Mouse (Mus musculus) MEL (cell line): ENCODE results near the gene Tmem132e.

Experiments
- CHD2 ChIP-seq: IDR thresholded peaks from 2 replicates; pipeline ENCODE4 v1.6.1; 2011; ENCODE audit warnings: low read length, improper control_type of control experiment
- CTCF ChIP-seq, 3 experiments: IDR thresholded peaks in 2 of 3; conservative IDR thresholded peaks in 1 of 3; 2 replicates each; pipeline ENCODE4 v1.5.1; 2011 to 2012; ENCODE audit warnings: low read length in 3 of 3, low read depth in 2 of 3, mild to moderate bottlenecking in 2 of 3, improper control_type of control experiment in 1 of 3, inconsistent platforms in 1 of 3, mixed read lengths in 1 of 3, moderate library complexity in 1 of 3; ENCODE audit not compliant: control insufficient read depth in 1 of 3, insufficient read depth in 1 of 3, poor library complexity in 1 of 3, severe bottlenecking in 1 of 3
- POLR2AphosphoS5 ChIP-seq: IDR thresholded peaks from 2 replicates; pipeline ENCODE4 v1.6.1; 2012; ENCODE audit warnings: low read depth, borderline replicate concordance, mild to moderate bottlenecking, inconsistent platforms, low read length, moderate library complexity, mixed read lengths
- TCF12 ChIP-seq: IDR thresholded peaks from 2 replicates; pipeline ENCODE4 v1.6.1; 2014; ENCODE audit warnings: low read depth, mild to moderate bottlenecking, inconsistent platforms, low read length, improper control_type of control experiment, moderate library complexity
- USF1 ChIP-seq: IDR thresholded peaks from 2 replicates; pipeline ENCODE4 v1.6.1; 2014; ENCODE audit warnings: low read depth, mild to moderate bottlenecking, inconsistent platforms, low read length, improper control_type of control experiment, moderate library complexity

DNA sequence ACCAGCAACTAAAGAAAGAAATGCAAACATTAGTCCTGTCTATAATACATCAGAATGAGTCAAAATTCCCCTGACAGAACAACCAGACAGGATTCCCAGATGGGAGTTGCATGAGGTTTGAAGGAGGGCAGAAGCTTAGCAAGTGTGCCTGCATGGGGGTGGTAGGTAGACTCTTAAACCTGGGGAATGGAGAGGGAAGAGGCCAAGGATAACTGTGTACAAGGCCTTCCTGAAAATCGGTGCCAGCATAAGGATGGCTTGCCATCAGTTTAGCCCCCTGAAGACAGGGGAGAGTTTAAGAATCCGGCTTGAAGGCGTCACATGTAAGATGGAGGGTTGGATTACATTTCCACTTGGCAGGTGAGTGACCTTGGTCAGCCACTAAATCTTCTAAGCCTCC lies 102.2 kb downstream of the Tmem132e start:
- TF ChIP-seq CHD2: no peak
- TF ChIP-seq USF1: no peak
- TF ChIP-seq TCF12: no peak
- no peak for TF ChIP-seq CTCF (IDR thresholded peaks at IDR 0.05 in 2 of 3, conservative IDR thresholded peaks at IDR 0.05 in 1 of 3; ENCODE audit: control insufficient read depth in 1 of 3, insufficient read depth in 1 of 3, low read depth in 2 of 3, low read length in 3 of 3, poor library complexity in 1 of 3, severe bottlenecking in 1 of 3)
- TF ChIP-seq POLR2AphosphoS5: no peak
